Comparison of ENCODE assay signal across 8 mouse cellular contexts in the genomic region with DNA sequence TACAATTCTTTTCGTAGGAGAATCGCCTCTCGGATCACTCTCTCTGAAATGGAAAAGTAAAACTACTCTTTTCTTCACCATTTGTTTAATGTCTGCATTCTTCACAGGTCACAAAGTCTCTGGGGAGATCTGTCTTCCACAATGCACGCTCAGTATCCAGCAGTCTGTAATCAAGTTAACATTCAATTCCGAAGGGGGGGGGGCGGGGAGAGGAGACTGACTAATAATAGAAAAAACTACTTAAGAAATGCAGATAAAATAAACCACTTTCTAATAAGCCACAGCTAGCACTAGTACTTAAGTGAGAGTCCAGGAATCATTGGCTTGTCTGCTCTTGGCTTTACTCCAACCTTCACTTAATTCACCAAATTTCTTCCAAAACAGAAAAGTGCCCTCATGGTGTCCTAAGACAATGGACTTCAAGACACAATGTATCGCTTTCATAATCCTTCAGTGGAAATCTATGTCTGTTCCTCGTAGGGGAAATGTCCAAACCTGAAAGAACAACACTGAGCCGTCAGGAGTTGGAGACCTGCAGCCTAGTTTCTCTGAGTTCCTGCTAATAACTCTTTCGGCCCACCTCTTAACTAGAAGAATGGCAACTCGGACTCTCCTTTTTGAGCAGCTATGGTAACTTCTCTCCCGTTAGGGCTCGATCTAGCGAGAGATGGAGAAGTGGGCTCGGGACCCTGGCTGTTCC. TPM values are rescaled to one million over a fixed set of nuclear protein-coding genes. Genes with fewer than 3 reads are reported as not detected.
A peak's percentile ranks its signal among the peaks of the same experiment; 100 is the strongest.
DNase-seq lines count a peak whose midpoint lies in the region; ATAC-seq and TF ChIP-seq lines count a peak whose summit lies in the region.

No protein-coding gene starts in this region.

- no peaks in the 10 kb centered on the region for H3K27me3 ChIP-seq in lung, embryonic 14.5 days (ENCODE audit: insufficient read depth, low read length)
- no peaks in the 10 kb centered on the region for H3K27me3 ChIP-seq in midbrain, postnatal 0 days (ENCODE audit: insufficient read depth, low read length)

- peak overlapping the region; percentile 87 for H3K9ac ChIP-seq in lung, embryonic 14.5 days
- peak overlapping the region; percentile 74 for H3K9ac ChIP-seq in midbrain, postnatal 0 days (replicated peaks; ENCODE audit: low read length, poor library complexity, severe bottlenecking)

- no peak for TF ChIP-seq POLR2A in cortical plate, adult 2 months (IDR thresholded peaks at IDR 0.05; ENCODE audit: extremely low read depth, insufficient read depth, low read length)

- peak; percentile 61 for DNase-seq in lung, embryonic 14.5 days
- no peak for DNase-seq in lung, postnatal 10 days
- DNase-seq in hindlimb bud, embryonic 11.5 days (ENCODE audit: extremely low spot score, low read depth, low spot score): peak; percentile 39
- DNase-seq in midbrain, postnatal 0 days (ENCODE audit: low spot score): no peak
- no peak for DNase-seq in cerebellum, adult 8-10 months
- DNase-seq in adrenal gland, adult (ENCODE audit: inconsistent age in 2 of 2, low spot score in 1 of 2): no peak
- no peak for DNase-seq in urinary bladder, adult 2 months (ENCODE audit: low spot score)

- 9% methylated on average over 15 of the region's 15 CpGs for WGBS in lung, embryonic 14.5 days
- WGBS in midbrain, postnatal 0 days: 7% methylated on average over 15 of the region's 15 CpGs

- peaks cover 15% of the 10 kb centered on the region for H3K36me3 ChIP-seq in lung, embryonic 14.5 days (ENCODE audit: insufficient read depth)
- no peaks in the 10 kb centered on the region for H3K36me3 ChIP-seq in midbrain, postnatal 0 days (ENCODE audit: insufficient read depth, low read length)

- peak overlapping the region; percentile 97 for H3K27ac ChIP-seq in lung, embryonic 14.5 days (ENCODE audit: low read depth)
- H3K27ac ChIP-seq in cortical plate, adult 2 months (ENCODE audit: insufficient read depth, low read length): peak overlapping the region; percentile 81
- H3K27ac ChIP-seq in midbrain, postnatal 0 days (ENCODE audit: low read depth, low read length): peak overlapping the region; percentile 89

- no peaks in the 10 kb centered on the region for H3K9me3 ChIP-seq in lung, embryonic 14.5 days (ENCODE audit: low read depth, low read length)
- no peaks in the 10 kb centered on the region for H3K9me3 ChIP-seq in midbrain, postnatal 0 days (ENCODE audit: low read length)

- peak overlapping the region; percentile 72 for H3K4me3 ChIP-seq in lung, embryonic 14.5 days (ENCODE audit: low read depth, low read length)
- H3K4me3 ChIP-seq in cortical plate, adult 2 months (ENCODE audit: insufficient read depth, low read length): peak overlapping the region; percentile 76
- peak overlapping the region; percentile 65 for H3K4me3 ChIP-seq in midbrain, postnatal 0 days (ENCODE audit: low read depth, low read length)

- peaks cover 15% of the 10 kb centered on the region; the same call in 1 of the 2 replicates for H3K4me1 ChIP-seq in lung, embryonic 14.5 days (ENCODE audit: insufficient read depth)
- peaks cover 2% of the 10 kb centered on the region; the same call in 1 of the 2 replicates for H3K4me1 ChIP-seq in cortical plate, adult 2 months (ENCODE audit: control insufficient read depth, insufficient read depth, low read length)
- peaks cover 9% of the 10 kb centered on the region; the same call in 1 of the 2 replicates for H3K4me1 ChIP-seq in midbrain, postnatal 0 days (ENCODE audit: insufficient read depth, low read length)

- 0 out of 2 replicates have a peak, but pooled peaks have one; percentile 9 for ATAC-seq in lung, embryonic 14.5 days (ENCODE audit: insufficient read depth)
- no peak for ATAC-seq in midbrain, postnatal 0 days (ENCODE audit: low FRiP score)

- H3K4me2 ChIP-seq in lung, embryonic 14.5 days: peak overlapping the region; percentile 66
- H3K4me2 ChIP-seq in midbrain, postnatal 0 days (ENCODE audit: low read depth, low read length, poor library complexity, severe bottlenecking): peak overlapping the region; percentile 61

- no peak for TF ChIP-seq CTCF in lung, embryonic 14.5 days (IDR thresholded peaks at IDR 0.05; ENCODE audit: low read depth)
- TF ChIP-seq CTCF in cortical plate, adult 2 months (IDR thresholded peaks at IDR 0.05; ENCODE audit: extremely low read depth, insufficient read depth, low read length): no peak
- no peak for TF ChIP-seq CTCF in midbrain, postnatal 0 days (IDR thresholded peaks at IDR 0.05)

RNA-seq across cellular contexts. Expression of gene Tmem168, which starts 0.8 kb away (rescaled TPM):
- 46.7 and 49.7 TPM in 2 replicates for polyA plus RNA-seq in lung, embryonic 14.5 days (2014; fragmentation: Nextera tagmentation; extraction: Ambion mirVana)
- polyA plus RNA-seq in cortical plate, adult 2 months (2012; rRNA removed): 8.6 and 8.9 TPM in 2 replicates
- 16.6 and 19.5 TPM in 2 replicates for total RNA-seq in midbrain, postnatal 0 days (2014; rRNA removed)
- polyA plus RNA-seq in midbrain, postnatal 0 days (2015; fragmentation: Nextera tagmentation; extraction: Ambion mirVana): 12.5 and 15.0 TPM in 2 replicates
- 18.2 and 19.4 TPM in 2 replicates for polyA plus RNA-seq in urinary bladder, adult 2 months (2012; rRNA removed)

Comparison
In these comparisons a context has a peak if more than half of its experiments do, and no peak if none do; other contexts are left out.
1. DNase-seq: peak in lung, embryonic 14.5 days (single experiment) and hindlimb bud, embryonic 11.5 days (single experiment); none in lung, postnatal 10 days (single experiment), midbrain, postnatal 0 days (single experiment), cerebellum, adult 8-10 months (single experiment), adrenal gland, adult (0 of 2) and urinary bladder, adult 2 months (single experiment).
2. Peak in every context shown above with its lines, with median percentiles within 50 percentile points of each other: H3K27ac ChIP-seq and H3K4me3 ChIP-seq.